Mouse (Mus musculus): ENCODE measurements at regions not wholly inside any gene's neighbourhood (a gene's known extent, or its start where the extent isn't known, plus 50 kb on each side); places are given as distances from the start of the nearest gene placed in this dataset.

DNA sequence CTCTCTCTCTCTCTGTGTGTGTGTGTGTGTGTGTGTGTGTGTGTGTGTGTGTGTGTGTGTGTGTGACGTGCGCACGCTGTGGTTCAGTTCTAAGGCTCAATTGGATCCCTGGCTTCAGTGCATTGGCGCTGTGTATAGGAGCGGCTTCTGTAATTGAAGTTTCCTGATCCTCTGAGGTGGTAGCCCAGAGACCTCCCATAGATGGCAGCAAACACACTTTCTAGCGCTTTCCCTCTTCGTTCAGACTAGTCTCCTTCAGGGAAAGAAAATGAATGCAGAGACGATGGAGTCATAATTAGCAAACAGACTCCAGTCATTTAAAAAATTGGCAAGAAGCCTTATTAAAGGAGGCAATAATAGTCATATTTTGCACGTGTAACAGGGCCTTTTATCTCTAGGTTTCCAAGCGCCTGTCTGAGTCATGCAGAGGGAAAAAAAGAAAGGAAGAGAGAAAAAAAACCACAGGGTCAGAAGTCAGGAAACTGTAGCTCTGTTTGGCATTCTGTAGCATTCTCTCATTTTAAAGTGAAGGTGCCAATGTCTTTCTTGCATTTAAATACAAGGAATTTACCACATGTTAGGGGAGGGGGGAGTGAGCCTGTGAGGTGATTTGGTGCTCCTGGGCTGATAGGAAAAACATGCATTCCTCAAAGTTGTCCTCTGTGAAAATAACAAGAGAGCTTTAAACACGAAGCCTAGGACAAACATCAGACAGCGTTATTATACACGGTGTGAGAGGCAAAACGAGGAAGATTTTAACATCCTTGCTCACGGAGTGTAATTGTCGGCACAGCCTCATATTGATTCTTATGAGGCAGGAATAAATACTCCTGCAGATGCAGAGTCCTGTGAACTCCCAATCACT is 439.4 kb upstream of the Kif2a start:
- H3K27me3 ChIP-seq (ENCODE audit: low read depth, poor library complexity, severe bottlenecking), result no peaks in the 10 kb centered on the region; the same call in 1 of the 2 replicates
- H3K36me3 ChIP-seq, result no peaks in the 10 kb centered on the region
- no peak overlapping the region for H3K27ac ChIP-seq (replicated peaks)
- H3K9me3 ChIP-seq (replicated peaks), result no peaks in the 10 kb centered on the region
- peaks cover 8% of the 10 kb centered on the region for H3K4me1 ChIP-seq
- WGBS, result 26% methylated on average over 16 of the region's 16 CpGs
- peak; percentile 54 for DNase-seq (ENCODE audit: low spot score)
- no peak overlapping the region for H3K4me3 ChIP-seq

DNA sequence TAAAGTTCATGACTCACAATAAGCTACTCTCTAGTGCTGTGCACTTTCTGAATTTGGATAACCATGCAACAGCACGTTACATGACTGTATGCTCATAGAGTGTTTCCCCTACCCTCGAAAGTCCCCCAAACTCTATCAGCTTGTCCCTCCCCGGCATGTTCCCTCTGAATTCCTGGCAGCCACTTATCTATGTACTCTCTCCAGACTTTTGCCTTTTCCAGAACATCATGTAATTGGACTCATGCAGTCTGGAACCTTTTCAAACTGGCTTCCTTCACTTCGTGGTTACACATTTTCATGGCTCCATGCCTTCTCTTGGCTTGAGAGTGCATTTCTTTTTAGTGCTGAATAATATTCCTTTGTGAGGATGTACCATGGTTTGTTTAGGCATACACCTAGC is 436.8 kb upstream of the Kif2a start:
- WGBS, result 94% methylated on average over 4 of the region's 4 CpGs
- no peaks in the 10 kb centered on the region; the same call in 1 of the 2 replicates for H3K27me3 ChIP-seq (ENCODE audit: low read depth, poor library complexity, severe bottlenecking)
- H3K4me3 ChIP-seq, result no peak overlapping the region
- no peaks in the 10 kb centered on the region for H3K36me3 ChIP-seq
- H3K4me1 ChIP-seq, result peaks cover 8% of the 10 kb centered on the region
- H3K27ac ChIP-seq (replicated peaks), result no peak overlapping the region
- no peak for DNase-seq (ENCODE audit: low spot score)
- H3K9me3 ChIP-seq (replicated peaks), result no peaks in the 10 kb centered on the region

DNA sequence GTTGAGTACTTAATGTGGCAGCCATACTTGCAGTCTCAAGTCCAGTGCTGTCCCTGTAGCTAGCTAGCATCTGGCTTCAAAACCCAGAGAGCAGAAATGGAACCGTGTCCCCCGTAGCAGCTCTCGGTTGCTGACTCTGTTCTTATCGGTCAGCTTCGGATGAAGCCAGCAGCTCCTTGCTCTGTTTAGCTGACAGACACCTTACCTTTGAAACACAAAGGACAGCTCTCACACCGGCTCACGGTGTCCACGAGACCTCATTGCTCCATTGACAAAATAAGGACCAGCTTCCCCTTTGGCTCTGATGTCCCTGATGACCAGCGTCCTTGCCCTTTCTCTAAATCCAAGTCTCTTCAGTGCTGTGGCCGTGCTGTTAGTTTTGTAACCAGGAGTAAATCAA is 435.3 kb upstream of the Kif2a start:
- Histone ChIP-seq H3K9me3 (replicated peaks) (no peaks in the 10 kb centered on the region), H3K36me3 (no peaks in the 10 kb centered on the region), H3K4me3 (no peak overlapping the region), H3K27ac (replicated peaks) (no peak overlapping the region), H3K27me3 (ENCODE audit: low read depth, poor library complexity, severe bottlenecking) (no peaks in the 10 kb centered on the region), H3K4me1 (peaks cover 8% of the 10 kb centered on the region)
- WGBS, result 88% methylated on average over 10 of the region's 10 CpGs
- no peak for DNase-seq (ENCODE audit: low spot score)

DNA sequence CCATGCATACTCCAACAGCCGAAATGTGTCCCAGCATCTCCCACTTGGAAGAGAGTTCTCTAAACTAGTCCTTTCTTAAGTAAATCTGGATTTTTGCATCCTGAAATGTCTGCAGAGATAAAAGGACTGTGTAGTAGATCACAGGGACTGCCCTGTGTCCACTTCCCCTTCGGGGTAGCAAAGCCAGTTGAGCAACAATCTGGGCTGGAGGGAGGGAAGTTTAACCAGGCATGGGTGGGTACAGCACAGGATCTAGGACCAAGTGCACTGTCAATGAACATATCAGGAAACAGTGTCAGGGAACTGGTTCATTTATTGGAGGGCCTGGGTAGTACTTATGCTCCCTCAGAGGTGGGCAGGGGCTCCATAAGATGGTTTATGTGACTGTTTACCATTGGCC is 434.5 kb upstream of the Kif2a start:
- no peak for DNase-seq (ENCODE audit: low spot score)
- WGBS, result 84% methylated on average over 2 of the region's 2 CpGs
- Histone ChIP-seq H3K27me3 (ENCODE audit: low read depth, poor library complexity, severe bottlenecking) (no peaks in the 10 kb centered on the region), H3K4me3 (no peak overlapping the region), H3K27ac (replicated peaks) (no peak overlapping the region), H3K9me3 (replicated peaks) (0 out of 2 replicates have a peak, but pooled peaks cover 7% of the 10 kb centered on the region), H3K4me1 (peaks cover 3% of the 10 kb centered on the region), H3K36me3 (no peaks in the 10 kb centered on the region)

DNA sequence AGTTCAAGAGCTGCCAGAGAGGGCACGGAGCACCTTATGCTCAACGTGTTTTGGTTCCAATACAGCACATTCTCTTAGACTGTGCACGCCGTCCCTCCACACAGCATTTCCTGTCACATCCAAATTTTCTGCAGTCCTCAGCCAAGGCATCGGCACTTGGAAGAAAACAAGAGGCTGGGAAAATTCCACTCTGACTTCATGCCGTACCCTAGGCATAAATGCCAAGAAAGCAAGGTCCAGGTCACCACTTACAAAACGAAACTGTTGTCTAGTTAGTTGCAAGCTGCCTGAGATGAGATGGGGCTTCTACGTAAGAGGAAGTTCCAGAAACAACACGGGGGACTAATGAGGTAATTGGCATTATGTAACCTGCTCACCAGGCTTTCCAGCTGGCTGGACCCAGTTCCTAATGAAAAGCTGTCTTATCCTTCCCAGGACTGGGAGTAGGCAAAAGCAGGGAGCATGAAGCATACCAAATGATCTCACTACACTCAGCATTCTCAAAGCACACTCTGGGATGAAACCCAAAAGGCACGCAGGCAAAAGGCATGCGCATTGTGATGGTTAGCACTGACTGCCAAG is 427.8 kb upstream of the Kif2a start:
- Histone ChIP-seq H3K4me1 (no peaks in the 10 kb centered on the region), H3K27ac (replicated peaks) (no peak overlapping the region), H3K9me3 (replicated peaks) (0 out of 2 replicates have a peak, but pooled peaks cover 7% of the 10 kb centered on the region), H3K36me3 (no peaks in the 10 kb centered on the region), H3K27me3 (ENCODE audit: low read depth, poor library complexity, severe bottlenecking) (no peaks in the 10 kb centered on the region), H3K4me3 (no peak overlapping the region)
- WGBS, result 86% methylated on average over 11 of the region's 11 CpGs
- no peak for DNase-seq (ENCODE audit: low spot score)

DNA sequence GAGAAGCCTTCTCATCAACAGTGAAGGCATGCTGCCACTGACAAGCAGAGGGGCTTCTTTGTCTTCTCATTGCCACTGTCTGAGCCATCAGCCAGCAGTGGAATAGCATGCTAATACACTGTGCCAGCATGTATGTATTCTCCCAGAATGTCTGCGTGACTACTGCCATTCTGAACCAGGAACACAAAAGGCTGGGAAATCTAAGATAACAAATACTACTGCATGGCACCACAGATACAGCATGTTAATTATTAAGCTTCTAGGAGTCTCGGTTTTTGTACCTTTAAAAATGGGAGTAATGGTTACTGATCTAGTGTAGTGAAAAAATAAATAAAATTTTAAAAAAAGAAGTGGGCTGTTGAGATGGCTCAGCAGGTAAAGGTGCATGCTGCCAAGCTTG is 425.9 kb upstream of the Kif2a start:
- 82% methylated on average over 2 of the region's 2 CpGs for WGBS
- no peaks in the 10 kb centered on the region for H3K27me3 ChIP-seq (ENCODE audit: low read depth, poor library complexity, severe bottlenecking)
- H3K4me3 ChIP-seq, result no peak overlapping the region
- no peaks in the 10 kb centered on the region for H3K36me3 ChIP-seq
- DNase-seq (ENCODE audit: low spot score), result no peak
- H3K9me3 ChIP-seq (replicated peaks), result 0 out of 2 replicates have a peak, but pooled peaks cover 7% of the 10 kb centered on the region
- no peak overlapping the region for H3K27ac ChIP-seq (replicated peaks)
- no peaks in the 10 kb centered on the region for H3K4me1 ChIP-seq

DNA sequence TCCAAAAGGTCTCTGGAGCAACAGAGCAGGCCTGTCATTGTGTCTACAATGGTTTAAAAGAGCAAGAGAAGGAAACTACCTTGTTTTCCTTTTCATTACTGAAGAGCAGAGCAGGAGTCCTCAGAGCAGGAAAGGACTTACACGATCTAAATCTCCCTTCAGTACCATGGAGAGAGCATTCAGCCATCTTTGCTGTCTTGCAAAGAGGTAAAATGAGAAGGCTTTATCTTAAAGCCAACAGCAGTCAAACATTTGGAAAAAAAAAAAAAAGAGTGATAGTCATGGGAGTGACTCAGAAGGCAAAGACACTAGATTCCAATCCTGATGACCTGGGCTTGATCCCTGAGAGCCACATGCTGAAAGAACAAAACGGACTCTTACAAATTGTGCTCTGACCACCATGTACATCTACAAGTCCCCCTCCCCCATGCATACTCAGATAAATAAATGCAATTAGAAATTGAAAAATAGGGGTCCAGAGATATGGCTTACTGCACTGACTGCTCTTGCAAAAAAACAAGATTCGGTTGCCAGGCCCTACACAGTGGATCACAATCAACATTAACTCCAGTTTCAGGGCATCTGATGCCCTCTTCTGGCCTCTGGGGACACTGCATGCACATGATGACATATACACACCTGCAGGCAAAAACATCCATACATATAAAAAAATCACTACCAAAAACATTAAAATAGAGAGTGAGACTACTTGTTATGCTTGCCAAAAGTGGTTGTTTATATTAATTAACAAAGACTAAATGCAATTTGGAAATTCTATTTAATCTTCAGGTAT is 397.6 kb upstream of the Kif2a start:
- DNase-seq (ENCODE audit: low spot score), result no peak
- 87% methylated on average over 3 of the region's 3 CpGs for WGBS
- Histone ChIP-seq H3K4me1 (no peaks in the 10 kb centered on the region), H3K4me3 (no peak overlapping the region), H3K9me3 (replicated peaks) (0 out of 2 replicates have a peak, but pooled peaks cover 4% of the 10 kb centered on the region), H3K27ac (replicated peaks) (no peak overlapping the region), H3K27me3 (ENCODE audit: low read depth, poor library complexity, severe bottlenecking) (no peaks in the 10 kb centered on the region), H3K36me3 (no peaks in the 10 kb centered on the region)

DNA sequence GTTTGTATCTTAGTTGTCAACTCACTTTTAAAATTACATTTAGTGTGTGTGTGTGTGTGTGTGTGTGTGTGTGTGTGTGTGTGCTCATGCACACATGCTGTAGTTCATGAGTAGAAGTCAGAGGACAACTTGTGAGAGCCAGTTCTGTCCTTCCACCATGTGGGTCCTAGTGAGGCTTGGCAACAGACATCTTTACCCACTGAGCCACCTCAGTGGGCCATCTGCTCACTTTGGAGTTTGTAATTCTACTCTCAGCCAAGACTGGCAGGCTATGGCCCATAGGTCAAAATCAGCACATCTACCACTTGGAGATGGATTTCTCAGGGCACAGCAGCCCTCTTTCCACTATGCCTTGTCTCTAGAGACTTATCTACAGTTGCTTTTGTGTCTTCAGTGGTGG is 388.3 kb upstream of the Kif2a start:
- Histone ChIP-seq H3K27me3 (ENCODE audit: low read depth, poor library complexity, severe bottlenecking) (no peaks in the 10 kb centered on the region), H3K4me3 (no peak overlapping the region), H3K9me3 (replicated peaks) (no peaks in the 10 kb centered on the region), H3K4me1 (no peaks in the 10 kb centered on the region), H3K27ac (replicated peaks) (no peak overlapping the region), H3K36me3 (no peaks in the 10 kb centered on the region)
- no peak for DNase-seq (ENCODE audit: low spot score)

DNA sequence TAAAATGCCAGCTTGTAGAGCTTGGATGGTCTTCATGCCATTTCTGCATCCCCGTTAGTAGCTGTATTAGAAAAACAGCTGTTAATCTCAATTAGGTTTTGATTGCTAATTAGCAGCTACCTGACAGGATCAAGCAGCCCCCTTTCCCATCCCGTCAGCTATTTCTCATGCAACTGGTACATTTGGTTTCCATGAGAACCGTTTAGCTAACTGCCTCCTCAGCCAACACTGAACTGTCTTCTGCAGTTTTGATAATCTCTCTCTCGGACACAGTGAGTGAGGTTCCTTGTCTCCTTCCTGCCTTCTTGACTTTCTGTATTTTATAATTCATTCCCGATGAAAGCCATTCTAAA is 385.7 kb upstream of the Kif2a start:
- Histone ChIP-seq H3K4me3 (no peak overlapping the region), H3K4me1 (no peaks in the 10 kb centered on the region), H3K27me3 (ENCODE audit: low read depth, poor library complexity, severe bottlenecking) (no peaks in the 10 kb centered on the region), H3K9me3 (replicated peaks) (no peaks in the 10 kb centered on the region), H3K36me3 (no peaks in the 10 kb centered on the region), H3K27ac (replicated peaks) (no peak overlapping the region)
- WGBS, result 82% methylated on average over 5 of the region's 5 CpGs
- no peak for DNase-seq (ENCODE audit: low spot score)

DNA sequence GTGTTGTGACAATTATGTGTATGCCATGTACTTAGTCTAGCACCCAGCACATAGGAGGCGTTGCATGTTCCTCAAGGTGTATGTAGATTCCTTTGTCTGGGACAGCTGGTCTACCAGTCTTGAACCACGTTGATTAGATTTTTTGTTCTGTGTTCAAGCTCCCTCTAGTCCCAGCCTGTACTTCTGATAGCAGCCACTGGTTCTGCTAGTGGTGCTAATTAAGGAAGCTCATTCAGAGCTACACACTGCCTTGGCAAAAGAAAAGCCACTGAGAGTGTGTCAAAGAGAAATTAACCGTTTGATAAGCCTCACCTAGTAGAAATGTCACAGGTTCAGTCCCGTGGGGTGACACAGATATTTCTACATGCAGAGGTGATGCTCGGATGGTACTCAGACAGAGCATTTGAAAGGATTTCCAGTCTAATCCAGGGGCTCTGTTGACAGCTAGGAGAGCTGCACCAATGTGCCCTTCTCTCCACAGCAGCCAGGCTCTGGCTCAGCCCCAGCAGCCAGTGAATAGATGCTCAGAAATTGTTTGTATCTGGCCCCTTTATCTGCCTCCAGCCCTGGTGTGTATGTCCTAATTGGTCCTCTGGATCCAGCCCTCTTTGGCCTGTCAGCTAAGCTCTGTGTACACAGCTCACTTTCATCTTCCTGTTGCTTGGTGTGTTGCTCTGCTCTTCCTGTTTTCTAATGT is 385.2 kb upstream of the Kif2a start:
- no peak overlapping the region for H3K27ac ChIP-seq (replicated peaks)
- H3K4me3 ChIP-seq, result no peak overlapping the region
- no peak for DNase-seq (ENCODE audit: low spot score)
- H3K4me1 ChIP-seq, result no peaks in the 10 kb centered on the region
- no peaks in the 10 kb centered on the region for H3K9me3 ChIP-seq (replicated peaks)
- no peaks in the 10 kb centered on the region for H3K36me3 ChIP-seq
- WGBS, result 82% methylated on average over 5 of the region's 5 CpGs
- no peaks in the 10 kb centered on the region for H3K27me3 ChIP-seq (ENCODE audit: low read depth, poor library complexity, severe bottlenecking)

DNA sequence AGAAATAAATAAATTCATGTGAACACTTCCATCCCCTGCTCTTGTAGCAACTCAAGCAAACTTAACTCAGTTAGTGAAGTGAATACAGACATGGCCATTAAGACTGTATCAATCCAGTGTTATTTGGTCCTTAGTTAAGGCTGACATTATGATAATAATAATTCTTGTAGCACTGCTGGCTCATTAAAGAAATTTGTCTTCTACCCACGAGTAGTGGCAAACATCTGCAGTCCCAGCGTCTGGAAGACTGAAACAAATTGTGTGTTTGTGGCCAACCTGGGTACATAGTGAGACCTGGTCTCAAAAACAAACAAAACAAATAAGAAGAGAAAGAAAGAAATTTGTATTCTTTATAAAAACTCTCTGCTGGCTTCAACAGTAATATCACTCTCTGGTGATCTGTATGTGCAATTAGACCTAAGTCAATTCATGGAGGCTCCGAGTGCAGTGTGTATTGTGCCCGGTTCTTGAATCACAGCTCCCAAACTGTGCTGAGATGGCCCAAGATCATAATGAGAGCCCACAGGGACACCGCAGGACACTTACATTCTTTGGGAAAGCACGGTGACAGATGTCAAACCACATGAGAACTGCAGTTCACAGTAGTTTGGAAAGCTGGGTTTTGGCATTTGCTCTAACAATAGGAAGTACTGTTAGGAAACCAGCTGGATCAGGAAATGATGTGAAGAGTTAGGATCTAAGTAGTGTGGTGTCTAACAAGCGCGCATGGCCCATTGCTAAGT is 376.9 kb upstream of the Kif2a start:
- DNase-seq (ENCODE audit: low spot score), result no peak

DNA sequence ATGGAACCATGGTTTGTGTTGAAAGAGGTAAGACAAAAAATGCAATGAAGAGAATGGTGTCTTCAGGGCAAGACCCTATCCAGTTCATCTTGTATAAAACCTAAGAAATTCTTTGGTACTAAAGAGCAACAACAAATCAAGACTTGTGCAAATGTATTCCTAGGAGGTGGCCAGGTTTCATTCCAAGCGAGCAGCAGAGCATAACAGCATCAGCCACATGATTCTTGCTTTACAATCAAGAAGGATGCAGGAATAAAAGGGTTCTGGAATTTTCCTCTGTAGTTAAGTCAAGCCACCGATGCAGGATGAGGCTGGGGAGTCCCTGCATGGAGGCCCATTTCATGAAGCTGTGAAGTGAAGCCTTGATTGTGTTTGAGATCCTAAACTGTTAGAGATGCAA is 374.1 kb upstream of the Kif2a start:
- no peak for DNase-seq (ENCODE audit: low spot score)
- no peaks in the 10 kb centered on the region for H3K27me3 ChIP-seq (ENCODE audit: low read depth, poor library complexity, severe bottlenecking)
- no peak overlapping the region for H3K27ac ChIP-seq (replicated peaks)
- H3K4me3 ChIP-seq, result no peak overlapping the region
- no peaks in the 10 kb centered on the region for H3K4me1 ChIP-seq
- 81% methylated on average over 2 of the region's 2 CpGs for WGBS
- H3K36me3 ChIP-seq, result no peaks in the 10 kb centered on the region
- H3K9me3 ChIP-seq (replicated peaks), result no peaks in the 10 kb centered on the region

More for the DNA sequence above, 376.9 kb upstream of the Kif2a start:
- Histone ChIP-seq H3K36me3 (no peaks in the 10 kb centered on the region), H3K9me3 (replicated peaks) (no peaks in the 10 kb centered on the region), H3K4me3 (no peak overlapping the region), H3K27ac (replicated peaks) (no peak overlapping the region), H3K27me3 (ENCODE audit: low read depth, poor library complexity, severe bottlenecking) (no peaks in the 10 kb centered on the region), H3K4me1 (no peaks in the 10 kb centered on the region)
- WGBS, result 78% methylated on average over 8 of the region's 8 CpGs
